Mouse (Mus musculus) urinary bladder, adult 2 months (tissue): ENCODE data around the gene Nutf2. TPM values are rescaled to one million over a fixed set of nuclear protein-coding genes. Genes with fewer than 3 reads are reported as not detected.

Source experiments
- DNase-seq: peaks from one replicate; pipeline ENCODE4 v3.0.0; 2022; ENCODE audit warnings: low spot score
- polyA plus RNA-seq: library from polyadenylated mRNA; depleted of rRNA; stranded (reverse); fragments of >200 nt; gene quantifications from 2 replicates; pipeline ENCODE4 v1.2.3, GENCODE M21; 2012

Nutf2 gene
- polyA plus RNA-seq, 1 experiment: 79.8 TPM

GRCm38 (mm10) chr8:105854715-105855216, 5.6 kb upstream of the Nutf2 start, which contains the start of gene Thap11:
Gene Thap11, plus strand, starts transcription at chr8:105855132.
- DNase-seq: peak; percentile 88

DNA sequence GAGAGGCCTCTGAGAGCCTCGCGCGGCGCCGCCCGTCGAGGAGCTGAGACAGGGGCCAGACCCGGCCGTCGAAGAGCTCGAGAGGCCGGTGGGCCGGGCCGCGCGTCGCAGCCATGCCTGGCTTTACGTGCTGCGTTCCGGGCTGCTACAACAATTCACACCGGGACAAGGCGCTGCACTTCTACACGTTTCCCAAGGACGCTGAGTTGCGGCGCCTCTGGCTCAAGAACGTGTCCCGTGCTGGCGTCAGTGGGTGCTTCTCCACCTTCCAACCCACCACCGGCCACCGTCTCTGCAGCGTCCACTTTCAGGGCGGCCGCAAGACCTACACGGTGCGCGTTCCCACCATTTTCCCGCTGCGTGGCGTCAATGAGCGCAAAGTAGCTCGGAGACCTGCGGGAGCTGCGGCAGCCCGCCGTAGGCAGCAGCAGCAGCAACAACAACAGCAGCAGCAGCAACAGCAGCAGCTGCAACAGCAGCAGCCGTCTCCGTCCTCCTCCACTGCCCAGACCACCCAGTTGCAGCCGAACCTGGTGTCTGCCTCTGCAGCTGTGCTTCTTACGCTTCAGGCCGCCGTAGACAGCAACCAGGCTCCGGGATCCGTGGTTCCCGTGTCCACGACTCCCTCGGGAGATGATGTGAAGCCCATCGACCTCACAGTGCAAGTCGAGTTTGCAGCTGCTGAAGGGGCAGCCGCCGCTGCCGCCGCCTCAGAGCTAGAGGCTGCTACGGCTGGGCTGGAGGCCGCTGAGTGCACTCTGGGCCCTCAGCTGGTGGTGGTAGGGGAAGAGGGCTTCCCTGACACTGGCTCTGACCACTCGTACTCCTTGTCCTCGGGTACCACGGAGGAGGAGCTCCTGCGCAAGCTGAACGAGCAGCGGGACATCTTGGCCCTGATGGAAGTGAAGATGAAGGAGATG, 4.9 kb upstream of the Nutf2 start:
- peak; percentile 58 for DNase-seq

GRCm38 (mm10) chr8:105856168-105856835, 4.1 kb upstream of the Nutf2 start:
- DNase-seq: no peak

DNA sequence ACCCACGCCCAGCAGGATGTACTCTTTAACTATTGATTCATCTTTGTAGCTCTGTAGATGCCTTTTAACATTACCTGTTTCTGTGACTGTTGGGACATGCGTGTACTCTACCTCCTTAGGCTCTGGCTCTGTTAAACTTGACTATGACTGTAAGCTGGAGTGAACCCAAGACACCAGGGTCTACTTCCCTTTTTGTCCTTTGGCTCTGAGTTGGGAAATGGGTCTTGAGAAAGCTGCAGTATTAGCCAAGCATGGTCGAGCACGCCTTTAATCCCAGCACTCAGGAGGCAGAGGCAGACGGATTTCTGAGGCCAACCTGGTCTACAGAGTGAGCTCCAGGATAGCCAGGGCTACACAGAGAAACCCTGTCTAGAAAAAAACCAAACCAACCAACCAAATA, 1.9 kb upstream of the Nutf2 start:
- DNase-seq: no peak

- DNase-seq: no peak
Observed at GRCm38 (mm10) chr8:105859314-105859713, 1.1 kb upstream of the Nutf2 start.

GRCm38 (mm10) chr8:105861951-105862350, 1.6 kb downstream of the Nutf2 start:
- no peak for DNase-seq

DNA sequence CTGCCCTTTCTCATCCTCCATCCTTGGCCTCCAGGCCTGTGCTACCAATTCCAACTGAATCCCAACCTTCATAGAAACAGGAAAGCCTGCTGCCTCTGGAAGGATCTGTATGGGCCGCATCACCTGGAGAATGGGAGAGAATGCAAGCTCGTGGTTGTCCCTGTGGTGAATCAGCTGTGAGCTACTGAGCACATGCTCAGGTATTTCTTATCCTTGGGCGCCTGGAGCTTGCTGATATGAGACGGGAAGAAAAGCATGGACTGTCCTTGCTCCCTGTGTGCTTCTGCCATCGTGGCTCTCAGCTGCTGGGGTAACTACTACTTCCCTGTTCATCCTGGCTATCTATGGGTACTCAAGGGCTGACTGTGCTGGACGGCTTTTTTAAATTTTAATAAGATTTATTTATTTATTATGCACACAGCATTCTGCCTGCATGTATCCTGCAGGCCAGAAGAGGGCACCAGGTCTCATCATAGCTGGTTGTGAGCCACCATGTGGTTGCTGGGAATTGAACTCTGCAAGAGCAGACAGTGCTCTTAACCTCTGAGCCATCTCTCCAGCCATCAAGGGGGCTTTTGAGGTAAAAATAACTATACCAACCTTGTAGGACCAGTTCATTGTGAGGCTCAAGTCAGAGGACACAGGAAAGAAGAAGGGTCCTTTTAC, 6.1 kb downstream of the Nutf2 start:
- no peak for DNase-seq

DNA sequence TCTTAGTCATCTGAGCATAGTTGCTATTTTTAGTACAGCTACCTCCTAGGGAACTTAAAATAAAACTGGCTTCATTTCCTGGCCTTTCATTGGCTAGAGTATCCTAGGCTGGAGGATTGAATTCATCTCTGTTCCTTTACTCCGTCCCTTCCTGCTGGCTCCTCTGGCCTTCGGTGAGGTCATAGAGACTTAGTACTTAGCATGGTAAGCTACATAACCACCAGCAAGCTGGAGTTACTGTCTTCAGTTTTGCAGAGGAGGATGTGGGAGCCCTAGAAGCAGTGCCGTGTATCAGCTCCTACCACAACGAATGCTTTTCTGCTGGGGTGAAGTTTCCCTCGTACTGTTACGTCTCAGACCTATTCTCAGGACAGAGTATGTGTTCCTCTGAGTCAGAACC, 13.9 kb downstream of the Nutf2 start:
- DNase-seq: no peak

- DNase-seq: peak; percentile 77
Observed at GRCm38 (mm10) chr8:105880754-105881520, 20.6 kb downstream of the Nutf2 start, which contains the start of gene Edc4. Gene Edc4, plus strand, starts transcription at chr8:105880881.

GRCm38 (mm10) chr8:105889756-105890465, 29.5 kb downstream of the Nutf2 start:
- DNase-seq: no peak

GRCm38 (mm10) chr8:105890870-105891269, 30.5 kb downstream of the Nutf2 start:
- no peak for DNase-seq

DNA sequence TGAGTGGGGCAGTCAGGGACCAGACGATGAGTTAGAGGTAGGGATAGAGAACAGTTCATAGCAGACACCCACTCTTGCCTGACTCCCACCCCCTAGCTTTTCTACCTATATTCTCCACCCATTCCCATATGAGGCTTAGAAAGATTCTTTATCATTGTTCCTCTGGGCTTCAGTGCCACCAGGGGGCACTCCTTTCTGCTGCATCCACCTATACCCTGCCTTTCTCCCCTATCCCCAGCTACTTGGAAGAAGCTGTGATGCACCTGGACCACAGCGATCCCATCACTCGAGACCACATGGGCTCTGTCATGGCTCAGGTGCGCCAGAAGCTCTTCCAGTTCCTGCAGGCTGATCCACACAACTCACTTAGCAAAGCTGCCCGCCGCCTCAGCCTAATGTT, 32.1 kb downstream of the Nutf2 start:
- DNase-seq: no peak

DNA sequence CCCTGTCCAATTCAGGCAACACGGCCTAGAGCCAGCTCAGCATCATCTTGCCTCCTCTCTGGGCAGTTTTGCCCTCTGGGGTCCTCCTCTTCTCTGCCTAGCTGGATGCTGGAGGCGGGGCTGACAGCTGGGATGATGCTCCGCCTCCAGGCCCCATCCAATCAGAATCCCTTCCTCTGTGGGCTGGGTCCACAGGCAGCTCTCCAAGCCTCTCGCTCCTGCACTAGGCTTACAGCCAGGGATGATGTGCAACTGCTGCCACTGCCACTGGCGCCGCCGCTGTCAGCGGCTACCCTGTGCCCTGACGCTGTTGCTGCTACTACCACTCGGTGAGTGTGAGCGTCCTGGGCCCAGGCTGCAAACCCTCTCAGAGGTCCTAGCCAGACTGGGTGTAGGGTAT, 33.0 kb downstream of the Nutf2 start, which contains the start of gene Nrn1l:
Gene Nrn1l, plus strand, starts transcription at position 229 of the 400 bp plus-strand sequence.
- no peak for DNase-seq

- DNase-seq: no peak
Observed at GRCm38 (mm10) chr8:105897801-105898480, 37.6 kb downstream of the Nutf2 start.

DNA sequence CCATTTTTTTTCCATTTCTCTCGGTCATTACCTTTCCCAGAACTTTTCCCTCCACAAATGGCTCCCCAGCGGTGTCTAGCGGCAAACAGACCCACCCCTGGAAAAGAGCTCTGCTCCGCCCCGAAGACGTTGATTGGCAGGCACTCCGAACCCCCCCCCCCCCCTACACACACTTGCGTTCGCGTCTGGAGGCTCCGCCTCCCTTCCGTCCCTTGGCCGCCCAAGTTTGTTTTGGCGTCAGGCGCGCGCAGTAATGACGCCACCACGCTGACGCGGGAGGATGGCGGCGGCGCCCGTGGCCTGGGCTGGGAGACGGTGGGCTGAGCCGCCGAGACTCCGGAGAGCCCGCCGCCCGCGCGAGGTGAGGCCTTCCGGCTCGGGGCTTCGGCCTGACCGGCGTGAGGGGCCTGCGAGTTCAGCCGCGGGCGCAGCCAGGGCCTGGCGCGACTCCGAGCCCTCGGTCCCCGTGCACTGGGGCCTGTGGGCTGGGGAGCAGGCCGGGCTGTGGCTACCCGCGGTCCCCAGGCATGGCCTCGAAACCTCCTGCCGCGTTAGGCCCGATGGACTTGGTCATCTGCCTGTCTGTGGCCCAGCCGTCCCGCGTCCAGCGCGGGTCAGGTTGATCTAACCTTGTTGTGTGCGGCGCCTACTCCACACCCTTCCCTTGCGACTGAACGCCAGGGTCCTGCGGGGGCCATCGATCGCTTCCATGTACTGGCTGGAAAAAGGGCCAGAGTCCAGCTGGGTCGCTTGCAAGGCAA, 40.0 kb downstream of the Nutf2 start, which contains the start of gene Pskh1:
Gene Pskh1, plus strand, starts transcription at position 262 of the 761 bp plus-strand sequence.
- DNase-seq: peak; percentile 96

DNA sequence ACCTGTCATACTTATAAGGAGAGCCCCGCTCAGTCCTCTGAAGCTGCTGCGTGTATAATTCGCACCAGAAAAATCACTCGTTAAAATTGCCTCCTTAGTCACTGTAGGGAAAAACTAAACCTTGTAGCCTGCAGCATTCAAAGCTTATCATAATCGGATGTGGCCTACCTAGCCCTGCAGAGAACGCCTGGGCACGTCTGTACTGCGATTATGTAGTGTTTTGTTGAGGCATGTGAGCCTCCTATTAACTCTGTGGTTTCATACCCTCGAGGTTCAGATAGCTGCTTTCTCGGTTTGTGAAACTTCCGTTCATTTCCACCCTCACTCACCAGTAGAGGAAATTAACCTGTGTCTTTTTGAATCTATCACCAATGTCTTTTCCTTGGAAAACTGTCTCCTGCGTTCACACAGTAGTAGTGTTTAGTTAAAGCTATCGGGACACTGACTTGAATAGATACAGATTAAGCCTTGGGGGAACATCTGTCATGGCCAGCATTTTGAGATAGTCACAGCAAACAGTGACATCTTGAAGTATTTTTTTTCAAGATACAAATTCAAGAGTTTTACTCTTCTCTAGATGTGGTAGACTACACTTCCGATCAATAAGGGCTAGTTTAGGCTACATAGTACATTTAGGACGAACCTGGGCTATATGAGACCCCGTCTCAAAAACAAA, 40.7 kb downstream of the Nutf2 start:
- DNase-seq: no peak

GRCm38 (mm10) chr8:105919390-105919789, 59.0 kb downstream of the Nutf2 start:
- no peak for DNase-seq

DNA sequence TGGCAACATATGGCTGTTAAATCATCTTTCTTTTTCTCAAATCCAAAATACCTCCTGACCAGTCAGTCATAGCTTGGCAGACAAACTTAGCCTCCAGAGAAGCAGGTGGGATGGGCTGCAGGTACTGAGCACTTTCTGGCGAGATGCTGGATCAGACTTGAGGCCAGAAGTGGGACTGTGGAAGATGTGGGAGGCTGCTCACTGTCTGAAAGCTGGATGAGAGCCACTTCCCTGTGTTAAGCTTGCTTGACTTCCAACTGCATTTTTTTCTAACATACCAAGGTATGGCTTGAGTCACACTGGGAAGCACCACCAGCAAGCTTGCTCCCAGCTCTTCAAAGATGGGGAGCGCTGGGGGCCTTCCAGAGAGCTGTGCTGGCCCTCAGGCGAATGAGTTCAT, 64.7 kb downstream of the Nutf2 start:
- no peak for DNase-seq
